Mouse (Mus musculus) lung, postnatal 0 days (tissue): ENCODE data around the gene Scn5a.

Experiments used
- CTCF ChIP-seq: IDR thresholded peaks from 2 replicates; pipeline ENCODE4 v1.5.1; 2016; ENCODE audit warnings: antibody characterized with exemption, mild to moderate bottlenecking
- EP300 ChIP-seq: IDR thresholded peaks from 2 replicates; pipeline ENCODE4 v1.6.1; 2016; ENCODE audit warnings: antibody characterized with exemption, mild to moderate bottlenecking, control low read depth

- TF ChIP-seq EP300 (no peak), CTCF (no peak)
These were observed 11.0 kb downstream of the Scn5a start for GRCm38 (mm10) chr9:119567800-119568199.
